Mouse (Mus musculus) adrenal gland, adult 18-20 months (tissue): ENCODE measurements around the gene Panx2. TPM values are rescaled to one million over a fixed set of nuclear protein-coding genes. Genes with fewer than 3 reads are reported as not detected.
A peak's percentile ranks its signal among the peaks of the same experiment; 100 is the strongest.

ENCODE experiments used
- DNase-seq, 2 experiments: peaks; one replicate each; pipeline ENCODE4 v3.0.0; 2021 to 2022; ENCODE audit warnings: low spot score in 2 of 2
- total RNA-seq, 2 experiments: library from RNA; stranded (reverse); gene quantifications; 1 replicate in 1 of 2; 2 replicates in 1 of 2; pipeline ENCODE4 v1.2.3; 2021

The Panx2 gene
- total RNA-seq, 2 experiments from 2014 or later, result 0.96 to 1.2 TPM

DNA sequence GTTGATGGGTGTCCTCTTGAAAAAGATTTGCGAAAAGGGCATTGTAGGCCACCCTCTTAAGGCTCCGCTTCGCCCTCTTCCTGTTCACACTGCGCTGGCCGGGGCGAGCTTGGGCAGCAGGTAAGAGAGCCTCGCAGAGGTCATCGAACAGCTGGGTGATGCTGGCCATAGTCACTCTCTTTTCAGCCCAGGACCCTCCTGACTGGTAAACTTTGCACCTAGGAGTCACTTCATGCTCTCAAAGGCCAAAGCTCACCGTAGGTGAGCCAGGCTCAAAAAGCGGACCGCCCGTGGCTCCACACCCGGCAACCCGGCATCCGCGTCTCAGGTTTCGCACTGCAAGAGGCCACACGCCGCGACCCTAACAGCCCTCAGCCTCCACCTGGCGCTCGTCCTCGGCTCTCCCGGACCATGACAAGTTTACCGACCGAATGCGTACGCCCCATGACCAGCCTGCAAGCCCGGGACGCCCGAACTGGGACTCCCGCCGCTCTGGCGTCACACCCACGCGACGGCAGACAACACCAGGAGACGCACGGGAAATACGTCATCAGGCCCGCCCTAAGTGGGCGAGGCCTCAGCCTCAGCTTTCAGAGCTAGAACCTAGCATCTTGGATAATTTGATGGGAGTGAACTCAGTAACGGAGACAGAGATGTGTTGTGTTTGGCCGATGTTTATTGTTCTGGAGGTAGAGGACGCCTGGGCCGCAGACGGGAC lies 63.3 kb downstream of the Panx2 start, which contains the start of gene Tubgcp6:
TSS of gene Tubgcp6 (minus strand) at position 464 of the 718 bp plus-strand sequence.
- DNase-seq, result peak; percentile 96 to 97

Other genes with a start within 250 kb of the Panx2 start
- 10 to 100 TPM; 14.4 to 15.2 TPM for gene Alg12, start 240.4 kb upstream of the Panx2 start, total RNA-seq
- gene Creld2, start 240.1 kb upstream of the Panx2 start, total RNA-seq, result 10 to 100 TPM; 45.3 to 51.7 TPM
- 10 to 100 TPM; 74.3 to 84.7 TPM for gene Pim3, start 197.5 kb upstream of the Panx2 start, total RNA-seq
- under 1 TPM in 1 of 2 experiments, not detected in 1; 0.10 TPM for gene Ttll8, start 105.3 kb upstream of the Panx2 start, total RNA-seq
- gene Mlc1, start 80.7 kb upstream of the Panx2 start, total RNA-seq, result not detected
- not detected for gene Mov10l1, start 76.8 kb upstream of the Panx2 start, total RNA-seq
- gene Trabd, start 15.4 kb downstream of the Panx2 start, total RNA-seq, result 10 to 100 TPM; 36.1 to 36.7 TPM
- 10 to 100 TPM; 32.3 to 39.5 TPM for gene Selenoo, start 29.4 kb downstream of the Panx2 start, total RNA-seq
- 10 to 100 TPM; 10.8 to 13.0 TPM for gene Tubgcp6, start 63.4 kb downstream of the Panx2 start, total RNA-seq
- gene Hdac10, start 69.0 kb downstream of the Panx2 start, total RNA-seq, result 10 to 100 TPM; 11.4 to 12.4 TPM
- gene Mapk12, start 81.0 kb downstream of the Panx2 start, total RNA-seq, result 1 to 10 TPM; 8.4 to 9.6 TPM
- gene Mapk11, start 89.9 kb downstream of the Panx2 start, total RNA-seq, result 1 to 10 TPM; 3.7 to 3.8 TPM
- gene Plxnb2, start 121.1 kb downstream of the Panx2 start, total RNA-seq, result 100 to 1,000 TPM in 1 of 2 experiments, 10 to 100 TPM in 1; 84.0 to 113 TPM
- gene Dennd6b, start 136.8 kb downstream of the Panx2 start, total RNA-seq, result 1 to 10 TPM; 5.2 to 5.4 TPM
- gene Ppp6r2, start 151.8 kb downstream of the Panx2 start, total RNA-seq, result 10 to 100 TPM; 46.6 to 48.3 TPM